Mouse (Mus musculus) limb, embryonic 11.5 days (tissue): ENCODE results near the gene Bptf. TPM values are rescaled to one million over a fixed set of nuclear protein-coding genes. Genes with fewer than 3 reads are reported as not detected.
"Not testable (repeated sequence)": the region's sequence is repeated elsewhere in the genome, so short reads cannot be mapped to it uniquely, and the experiment has no call there.

Source experiments
- ATAC-seq: fragments of 200-750 bp; cut with Nextera tagmentation; 2 replicates; pipeline ENCODE4 v1.8.0; 2017; ENCODE audit warnings: low read depth; ENCODE audit not compliant: insufficient number of reproducible peaks, low FRiP score, low TSS enrichment
- DNase-seq: peaks from one replicate; pipeline ENCODE4 v3.0.0-alpha.2; 2015; ENCODE audit warnings: low spot score
- H3K27ac ChIP-seq: fragments of 300-500 bp; sonication (generic); replicated peaks from 2 replicates; pipeline ENCODE4 v1.5.1; 2014; ENCODE audit warnings: low read depth, mild to moderate bottlenecking, low read length
- H3K27me3 ChIP-seq: fragments of 300-500 bp; sonication (generic); 2 replicates; pipeline ENCODE4 v1.6.1; 2014; ENCODE audit warnings: mild to moderate bottlenecking, low read length, mixed read lengths; ENCODE audit not compliant: control insufficient read depth, insufficient read depth
- H3K36me3 ChIP-seq: fragments of 300-500 bp; sonication (generic); 2 replicates; pipeline ENCODE4 v1.6.1; 2014; ENCODE audit warnings: mild to moderate bottlenecking, low read length, moderate library complexity, mixed read lengths; ENCODE audit not compliant: control insufficient read depth, insufficient read depth
- H3K4me1 ChIP-seq: fragments of 300-500 bp; sonication (generic); 2 replicates; pipeline ENCODE4 v1.6.1; 2014; ENCODE audit warnings: low read length, mixed read lengths; ENCODE audit not compliant: control insufficient read depth, insufficient read depth
- H3K4me2 ChIP-seq: fragments of 300-500 bp; sonication (generic); 2 replicates; pipeline ENCODE4 v1.6.1; 2014; ENCODE audit warnings: low read depth, mild to moderate bottlenecking, moderate library complexity; ENCODE audit not compliant: severe bottlenecking
- H3K4me3 ChIP-seq: fragments of 300-500 bp; sonication (generic); 2 replicates; pipeline ENCODE4 v1.5.1; 2014; ENCODE audit warnings: low read depth, low read length
- H3K9ac ChIP-seq: fragments of 300-500 bp; sonication (generic); 2 replicates; pipeline ENCODE4 v1.6.1; 2014; ENCODE audit warnings: mild to moderate bottlenecking, low read length
- H3K9me3 ChIP-seq: fragments of 300-500 bp; sonication (generic); 2 replicates; pipeline ENCODE4 v1.6.1; 2016; ENCODE audit warnings: low read length; ENCODE audit not compliant: control insufficient read depth
- WGBS: fragments of 180-500 bp; shearing (Covaris S2); extraction: QIAGEN DNeasy Blood & Tissue Kit; methylation state at CpG from one replicate; pipeline ENCODE4 v1.1.7; 2014; 5-methylcytosine and 5-hydroxymethylcytosine counted together
- polyA plus RNA-seq: library from polyadenylated mRNA; unstranded; fragments of >200 nt; fragmentation: Nextera tagmentation; extraction: Ambion mirVana; gene quantifications from 2 replicates; pipeline ENCODE4 v1.2.1, GENCODE M21; 2014

The Bptf gene
- polyA plus RNA-seq, 1 experiment from 2014 or later, result 44.1 TPM

DNA sequence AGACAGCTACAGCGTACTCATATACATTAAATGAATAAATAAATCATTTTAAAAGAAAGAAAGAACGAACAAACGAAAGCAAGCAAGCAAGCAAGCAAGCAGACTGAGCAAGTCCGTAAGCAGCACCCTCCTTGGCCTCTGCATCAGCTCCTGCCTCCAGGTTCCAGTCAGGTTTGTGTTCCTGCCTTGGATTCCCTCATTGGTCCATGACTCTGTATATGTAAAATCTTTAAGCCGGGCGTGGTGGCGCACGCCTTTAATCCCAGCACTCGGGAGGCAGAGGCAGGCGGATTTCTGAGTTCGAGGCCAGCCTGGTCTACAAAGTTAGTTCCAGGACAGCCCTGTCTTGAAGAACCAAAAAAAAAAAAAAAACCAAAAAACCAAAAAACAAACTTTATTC lies 12.0 kb upstream of the Bptf start:
- not testable (repeated sequence) for H3K36me3 ChIP-seq, H3K9ac ChIP-seq, H3K9me3 ChIP-seq, DNase-seq, ATAC-seq, H3K27me3 ChIP-seq, H3K4me2 ChIP-seq, H3K4me3 ChIP-seq, H3K4me1 ChIP-seq, H3K27ac ChIP-seq
- WGBS, result 89% methylated on average over 11 of the region's 11 CpGs

DNA sequence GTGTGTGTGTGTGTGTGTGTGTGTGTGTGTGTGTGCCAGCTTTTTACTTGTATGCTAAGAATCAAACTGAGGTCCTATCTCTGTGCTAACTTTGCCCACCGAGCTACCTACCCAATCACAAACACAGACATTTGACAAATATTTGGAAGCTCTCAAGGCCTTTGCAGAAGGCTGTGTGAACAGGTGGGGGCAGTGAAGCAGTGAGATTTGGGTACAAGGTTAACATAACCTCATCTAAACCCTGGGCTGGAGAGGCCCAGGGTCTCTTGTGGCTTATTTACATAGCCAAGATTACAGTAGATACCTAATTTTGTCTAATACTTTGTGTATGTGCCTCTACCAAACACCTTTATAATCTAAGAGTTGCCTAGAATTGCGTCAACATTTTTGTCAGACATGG lies 10.5 kb upstream of the Bptf start:
- Histone ChIP-seq H3K4me1 (no peaks in the 10 kb centered on the region), H3K9ac (no peak overlapping the region), H3K4me2 (no peak overlapping the region), H3K4me3 (no peak overlapping the region), H3K27ac (no peak overlapping the region), H3K27me3 (no peaks in the 10 kb centered on the region), H3K9me3 (no peaks in the 10 kb centered on the region), H3K36me3 (no peaks in the 10 kb centered on the region)
- ATAC-seq (no peak), DNase-seq (no peak)
- WGBS, result 89% methylated on average over 2 of the region's 2 CpGs

DNA sequence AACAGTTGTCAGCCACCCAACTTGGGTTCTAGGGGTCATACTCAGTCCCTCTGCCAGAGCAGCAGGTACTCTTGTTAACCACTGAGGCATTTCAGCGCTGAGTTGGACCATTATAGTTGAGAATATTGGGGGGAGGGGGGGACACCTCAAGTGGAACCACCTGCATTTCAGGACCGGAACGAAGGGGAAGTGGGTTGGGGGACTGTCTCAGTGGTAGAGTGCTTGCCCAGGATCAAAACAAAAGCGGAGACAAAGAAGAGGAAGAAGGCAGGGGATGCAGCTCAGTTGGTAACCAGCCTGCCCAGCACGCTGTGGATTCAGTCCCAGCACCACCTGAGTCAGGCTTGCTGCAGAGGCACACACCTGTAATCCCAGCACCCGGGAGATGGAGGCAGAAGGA lies 8.8 kb upstream of the Bptf start:
- H3K4me3 ChIP-seq, result no peak overlapping the region
- H3K9ac ChIP-seq, result no peak overlapping the region
- DNase-seq (no peak), ATAC-seq (no peak)
- no peaks in the 10 kb centered on the region for H3K36me3 ChIP-seq
- no peaks in the 10 kb centered on the region for H3K27me3 ChIP-seq
- 45% methylated on average over 6 of the region's 6 CpGs for WGBS
- H3K4me2 ChIP-seq, result no peak overlapping the region
- H3K4me1 ChIP-seq, result no peaks in the 10 kb centered on the region
- no peaks in the 10 kb centered on the region for H3K9me3 ChIP-seq
- H3K27ac ChIP-seq, result no peak overlapping the region

DNA sequence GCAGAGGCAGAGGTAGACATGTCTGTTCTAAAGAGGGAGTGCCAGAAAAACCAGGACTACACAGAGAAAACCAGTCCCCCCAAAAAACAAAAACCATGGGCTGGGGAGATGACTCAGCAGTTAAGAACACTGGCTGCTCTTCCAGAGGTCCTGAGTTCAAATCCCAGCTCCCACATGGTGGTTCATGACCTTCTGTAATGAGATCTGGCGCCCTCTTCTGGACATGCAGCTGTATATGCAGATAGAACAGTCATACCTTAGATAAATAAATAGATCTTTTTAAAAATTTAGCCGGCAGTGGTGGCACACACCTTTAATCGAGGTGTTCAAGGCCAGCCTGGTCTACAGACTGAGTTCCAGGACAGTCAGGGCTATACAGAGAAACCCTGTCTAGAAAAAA lies 6.7 kb upstream of the Bptf start:
- Histone ChIP-seq H3K9me3 (no peaks in the 10 kb centered on the region), H3K36me3 (no peaks in the 10 kb centered on the region), H3K4me3 (no peak overlapping the region), H3K4me2 (no peak overlapping the region), H3K27me3 (no peaks in the 10 kb centered on the region), H3K4me1 (no peaks in the 10 kb centered on the region), H3K9ac (no peak overlapping the region), H3K27ac (no peak overlapping the region)
- WGBS, result 83% methylated on average over 3 of the region's 3 CpGs
- no peak for DNase-seq
- no peak for ATAC-seq

DNA sequence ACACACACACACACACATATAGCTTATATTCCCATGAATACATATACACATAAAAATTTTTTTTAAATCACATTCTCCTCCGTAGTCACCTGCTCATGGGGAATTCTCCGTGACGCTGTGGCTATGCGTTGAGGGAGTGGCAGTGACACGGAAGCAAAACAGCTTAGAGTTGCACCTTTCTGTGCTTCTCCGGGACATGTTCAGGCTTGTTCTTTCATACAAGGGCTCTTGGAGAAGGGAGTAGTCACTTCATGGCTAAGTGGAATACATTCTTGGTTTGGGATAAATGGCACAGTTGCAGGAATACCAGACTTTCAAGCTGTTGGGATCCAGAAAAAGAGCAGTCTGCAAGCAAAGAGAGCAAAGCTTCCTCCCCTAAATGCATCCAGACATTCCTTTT lies 5.7 kb upstream of the Bptf start:
- DNase-seq, result no peak
- Histone ChIP-seq H3K4me3 (no peak overlapping the region), H3K4me1 (peaks cover 3% of the 10 kb centered on the region; the same call in 1 of the 2 replicates), H3K27ac (no peak overlapping the region), H3K27me3 (no peaks in the 10 kb centered on the region), H3K9ac (no peak overlapping the region), H3K9me3 (no peaks in the 10 kb centered on the region), H3K36me3 (no peaks in the 10 kb centered on the region), H3K4me2 (no peak overlapping the region)
- ATAC-seq, result no peak
- 92% methylated on average over 6 of the region's 6 CpGs for WGBS

DNA sequence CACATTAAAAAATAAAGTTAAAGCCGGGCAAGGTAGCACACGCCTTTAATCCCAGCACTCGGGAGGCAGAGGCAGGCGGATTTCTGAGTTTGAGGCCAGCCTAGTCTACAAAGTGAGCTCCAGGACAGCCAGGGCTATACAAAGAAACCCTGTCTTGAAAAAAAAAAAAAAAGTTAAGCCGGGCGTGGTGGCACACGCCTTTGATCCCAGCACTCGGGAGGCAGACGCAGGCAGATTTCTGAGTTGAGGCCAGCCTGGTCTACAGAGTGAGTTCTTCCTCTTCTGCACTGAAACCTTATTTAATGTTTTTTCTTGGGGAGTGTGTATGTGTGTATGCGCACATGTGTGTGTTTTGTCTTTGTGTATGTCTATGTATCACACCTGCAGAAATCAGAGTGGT lies 4.5 kb upstream of the Bptf start:
- not testable (repeated sequence) for H3K36me3 ChIP-seq, H3K27me3 ChIP-seq, H3K9me3 ChIP-seq, H3K9ac ChIP-seq, DNase-seq, H3K4me3 ChIP-seq, H3K4me1 ChIP-seq, H3K4me2 ChIP-seq, ATAC-seq, H3K27ac ChIP-seq
- WGBS, result 95% methylated on average over 10 of the region's 10 CpGs

DNA sequence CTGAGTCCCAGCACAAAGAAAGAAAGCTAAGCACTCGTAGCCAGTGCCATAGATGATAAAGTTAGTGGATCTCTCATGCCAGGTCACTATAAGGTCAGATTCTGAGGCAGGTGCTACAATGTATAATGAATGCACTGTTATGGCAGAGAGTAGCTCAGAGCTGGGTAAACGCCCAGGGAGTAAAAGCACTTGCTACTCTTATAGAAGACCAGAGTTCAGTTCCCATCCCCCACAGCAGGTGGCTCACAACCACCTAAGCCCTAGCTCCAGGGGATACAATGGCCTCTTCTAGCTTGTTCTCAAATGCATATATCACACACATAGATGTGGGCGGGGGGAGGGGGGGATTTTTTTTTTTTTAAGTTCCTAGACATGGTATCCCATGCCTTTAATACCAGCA lies 3.8 kb upstream of the Bptf start:
- Histone ChIP-seq H3K9ac (no peak overlapping the region), H3K4me3 (no peak overlapping the region), H3K36me3 (no peaks in the 10 kb centered on the region), H3K9me3 (no peaks in the 10 kb centered on the region), H3K27ac (no peak overlapping the region), H3K4me2 (no peak overlapping the region), H3K27me3 (no peaks in the 10 kb centered on the region), H3K4me1 (peaks cover 4% of the 10 kb centered on the region; the same call in 1 of the 2 replicates)
- 52% methylated on average over 3 of the region's 3 CpGs for WGBS
- ATAC-seq, result no peak
- no peak for DNase-seq

DNA sequence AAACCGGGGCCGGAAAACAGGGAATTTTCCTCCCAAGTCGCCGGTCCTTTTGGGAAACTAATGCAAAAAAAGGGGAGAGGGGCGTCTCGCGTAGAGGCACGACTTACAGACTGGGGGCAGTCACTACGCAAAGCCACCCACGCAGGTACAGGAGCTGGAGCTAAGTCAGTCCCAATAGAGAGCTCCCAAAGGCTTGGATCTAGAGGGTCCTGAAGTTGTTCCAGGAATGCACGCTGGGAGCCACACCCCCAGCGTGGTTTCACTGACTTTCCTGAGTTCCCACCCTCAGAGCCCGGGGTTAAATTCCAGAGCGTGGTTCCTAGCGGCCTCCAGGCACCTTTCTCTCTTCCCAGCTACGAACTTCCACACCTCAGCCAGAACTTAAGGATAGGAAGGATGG lies 499 bp upstream of the Bptf start:
- Histone ChIP-seq H3K4me2 (peak overlapping the region; percentile 88), H3K9me3 (no peaks in the 10 kb centered on the region), H3K4me3 (peak overlapping the region; percentile 69), H3K36me3 (no peaks in the 10 kb centered on the region), H3K27ac (peak overlapping the region; percentile 96; the same call in 1 of the 2 replicates), H3K27me3 (no peaks in the 10 kb centered on the region), H3K4me1 (peaks cover 7% of the 10 kb centered on the region; the same call in 1 of the 2 replicates), H3K9ac (peak overlapping the region; percentile 50)
- ATAC-seq, result peak; percentile 45
- WGBS, result under 1% methylated on average over 16 of the region's 16 CpGs
- no peak for DNase-seq
